Mouse (Mus musculus) small intestine, adult 2 months (tissue): Measurements from ENCODE around the gene Adarb1.

Experiments used
- CTCF ChIP-seq: fragments of 200-500 bp; IDR thresholded peaks from 2 replicates; pipeline ENCODE4 v1.5.1; 2012; ENCODE audit warnings: low read depth, mild to moderate bottlenecking, control low read depth, inconsistent platforms, low read length, moderate library complexity, mixed read lengths; ENCODE audit not compliant: insufficient replicate concordance, insufficient read length; ENCODE audit errors: extremely low read depth
- POLR2A ChIP-seq: fragments of 200-500 bp; IDR thresholded peaks from 2 replicates; pipeline ENCODE4 v1.6.1; 2012; ENCODE audit warnings: low read depth, mild to moderate bottlenecking, control low read depth, inconsistent platforms, low read length, moderate library complexity

GRCm38 (mm10) chr10:77380716-77381115 is 37.4 kb downstream of the Adarb1 start:
- TF ChIP-seq POLR2A (no peak), CTCF (no peak)
